Mouse (Mus musculus) lung, postnatal 0 days (tissue): ENCODE results near the gene Zfp60. TPM values are rescaled to one million over a fixed set of nuclear protein-coding genes. Genes with fewer than 3 reads are reported as not detected.

Source experiments
- ATAC-seq: fragments of 200-750 bp; cut with Nextera tagmentation; 2 replicates; pipeline ENCODE4 v1.8.0; 2017; ENCODE audit warnings: moderate library complexity
- DNase-seq: peaks from one replicate; pipeline ENCODE4 v3.0.0-alpha.2; 2016; ENCODE audit warnings: low spot score
- H3K27ac ChIP-seq: fragments of 300-500 bp; sonication (generic); 2 replicates; pipeline ENCODE4 v1.5.1; 2014; ENCODE audit warnings: antibody characterized with exemption, mild to moderate bottlenecking, low read length, mixed read lengths
- H3K27me3 ChIP-seq: fragments of 300-500 bp; sonication (generic); replicated peaks from 2 replicates; pipeline ENCODE4 v1.6.1; 2014; ENCODE audit warnings: low read length, mixed read lengths; ENCODE audit not compliant: insufficient read depth
- H3K36me3 ChIP-seq: fragments of 300-500 bp; sonication (generic); 2 replicates; pipeline ENCODE4 v1.6.1; 2014; ENCODE audit warnings: low read length, mixed read lengths; ENCODE audit not compliant: insufficient read depth
- H3K4me1 ChIP-seq: fragments of 300-500 bp; sonication (generic); 2 replicates; pipeline ENCODE4 v1.6.1; 2014; ENCODE audit warnings: antibody characterized with exemption, low read depth, low read length, mixed read lengths; ENCODE audit not compliant: insufficient read depth
- H3K4me2 ChIP-seq: fragments of 300-500 bp; sonication (generic); replicated peaks from 2 replicates; pipeline ENCODE4 v1.6.1; 2014; ENCODE audit warnings: low read depth, mild to moderate bottlenecking, low read length, moderate library complexity, mixed read lengths
- H3K4me3 ChIP-seq: fragments of 300-500 bp; sonication (generic); 2 replicates; pipeline ENCODE4 v1.5.1; 2014; ENCODE audit warnings: low read depth, low read length
- H3K9ac ChIP-seq: fragments of 300-500 bp; sonication (generic); replicated peaks from 2 replicates; pipeline ENCODE4 v1.6.1; 2014; ENCODE audit warnings: low read depth, mild to moderate bottlenecking
- H3K9me3 ChIP-seq: fragments of 300-500 bp; sonication (generic); 2 replicates; pipeline ENCODE4 v1.6.1; 2016; ENCODE audit warnings: low read length, mixed read lengths
- CTCF ChIP-seq: IDR thresholded peaks from 2 replicates; pipeline ENCODE4 v1.5.1; 2016; ENCODE audit warnings: antibody characterized with exemption, mild to moderate bottlenecking
- EP300 ChIP-seq: IDR thresholded peaks from 2 replicates; pipeline ENCODE4 v1.6.1; 2016; ENCODE audit warnings: antibody characterized with exemption, mild to moderate bottlenecking, control low read depth
- WGBS: fragments of 180-500 bp; shearing (Covaris S2); extraction: QIAGEN DNeasy Blood & Tissue Kit; methylation state at CpG from one replicate; pipeline ENCODE4 v1.1.7; 2014; 5-methylcytosine and 5-hydroxymethylcytosine counted together
- polyA plus RNA-seq: library from polyadenylated mRNA; unstranded; fragments of >200 nt; fragmentation: Nextera tagmentation; extraction: Ambion mirVana; gene quantifications from 2 replicates; pipeline ENCODE4 v1.2.1, GENCODE M21; 2015

Gene Zfp60
- polyA plus RNA-seq, 1 experiment from 2014 or later: 13.6 TPM

GRCm38 (mm10) chr7:27801137-27801536, 69.9 kb downstream of the Zfp60 start:
- Histone ChIP-seq H3K4me2 (no peak overlapping the region), H3K36me3 (no peaks in the 10 kb centered on the region), H3K4me1 (no peaks in the 10 kb centered on the region), H3K9ac (no peak overlapping the region), H3K27me3 (no peaks in the 10 kb centered on the region), H3K4me3 (no peak overlapping the region), H3K27ac (no peak overlapping the region), H3K9me3 (no peaks in the 10 kb centered on the region)
- DNase-seq: peak; percentile 26
- ATAC-seq: no peak
- TF ChIP-seq CTCF: peak; percentile 58
- TF ChIP-seq EP300: no peak
- 54% methylated on average over 2 of the region's 2 CpGs for WGBS

GRCm38 (mm10) chr7:27802986-27803385, 71.8 kb downstream of the Zfp60 start:
- Histone ChIP-seq H3K4me2 (no peak overlapping the region), H3K9me3 (no peaks in the 10 kb centered on the region), H3K27ac (no peak overlapping the region), H3K4me1 (no peaks in the 10 kb centered on the region), H3K9ac (no peak overlapping the region), H3K36me3 (no peaks in the 10 kb centered on the region), H3K27me3 (no peaks in the 10 kb centered on the region), H3K4me3 (no peak overlapping the region)
- no peak for DNase-seq
- WGBS: 65% methylated on average over 5 of the region's 5 CpGs
- no peak for TF ChIP-seq EP300
- no peak for TF ChIP-seq CTCF
- no peak for ATAC-seq

Other genes starting within 250 kb of the Zfp60 start
- gene Sertad1, start 244.5 kb upstream of the Zfp60 start, polyA plus RNA-seq: 79.4 and 79.6 TPM in 2 replicates
- gene Prx, start 232.1 kb upstream of the Zfp60 start, polyA plus RNA-seq: 73.2 and 75.2 TPM in 2 replicates
- 0.27 and 0.31 TPM in 2 replicates for gene Hipk4, start 208.1 kb upstream of the Zfp60 start, polyA plus RNA-seq
- 92.4 and 94.5 TPM in 2 replicates for gene Pld3, start 178.2 kb upstream of the Zfp60 start, polyA plus RNA-seq
- 10.5 and 12.3 TPM in 2 replicates for gene 2310022A10Rik, start 178.2 kb upstream of the Zfp60 start, polyA plus RNA-seq
- gene Akt2, start 139.8 kb upstream of the Zfp60 start, polyA plus RNA-seq: 64.1 and 72.9 TPM in 2 replicates
- 0.12 TPM in 1 of 2 replicates, not detected in the other for gene Ttc9b, start 77.5 kb upstream of the Zfp60 start, polyA plus RNA-seq
- 4.9 TPM in 2 replicates for gene Map3k10, start 56.8 kb upstream of the Zfp60 start, polyA plus RNA-seq
- gene Zfp607b, start 42.0 kb upstream of the Zfp60 start, polyA plus RNA-seq: 2.2 and 2.8 TPM in 2 replicates
- 1.7 and 2.0 TPM in 2 replicates for gene Zfp626, start 75.8 kb downstream of the Zfp60 start, polyA plus RNA-seq
- 3.8 and 4.5 TPM in 2 replicates for gene Zfp59, start 107.2 kb downstream of the Zfp60 start, polyA plus RNA-seq
- 2.4 and 2.5 TPM in 2 replicates for gene Zfp607a, start 126.1 kb downstream of the Zfp60 start, polyA plus RNA-seq
- gene Zfp974, start 198.1 kb downstream of the Zfp60 start, polyA plus RNA-seq: 5.2 and 5.5 TPM in 2 replicates
- gene Zfp780b, start 247.8 kb downstream of the Zfp60 start, polyA plus RNA-seq: 8.5 and 10.2 TPM in 2 replicates